Mouse (Mus musculus) myocyte (in vitro differentiated cells): ENCODE data around the gene Nt5c.

ENCODE experiments used
- CEBPB ChIP-seq: IDR thresholded peaks from 2 replicates; pipeline ENCODE4 v1.6.1; 2011; ENCODE audit warnings: mild to moderate bottlenecking, moderate library complexity; ENCODE audit not compliant: poor library complexity, insufficient read depth, severe bottlenecking
- E2F4 ChIP-seq: IDR thresholded peaks from one replicate; pipeline ENCODE4 v1.6.1; 2011; ENCODE audit warnings: mild to moderate bottlenecking, control low read depth, moderate library complexity; ENCODE audit not compliant: insufficient read depth
- MAX ChIP-seq: IDR thresholded peaks from one replicate; pipeline ENCODE4 v1.6.1; 2011; ENCODE audit warnings: low read depth, mild to moderate bottlenecking, control low read depth
- MYOD1 ChIP-seq, 3 experiments: IDR thresholded peaks; one replicate each; pipeline ENCODE4 v1.6.1; 2011; ENCODE audit warnings: control low read depth in 2 of 3, low read depth in 2 of 3, mild to moderate bottlenecking in 2 of 3, moderate library complexity in 1 of 3; ENCODE audit not compliant: insufficient read length in 2 of 3, control insufficient read depth in 1 of 3
- MYOG ChIP-seq, 3 experiments: IDR thresholded peaks; one replicate each; pipeline ENCODE4 v1.6.1; 2011; ENCODE audit warnings: control low read depth in 2 of 3, low read depth in 2 of 3, mild to moderate bottlenecking in 2 of 3; ENCODE audit not compliant: insufficient read length in 2 of 3, control insufficient read depth in 1 of 3, insufficient read depth in 1 of 3
- POLR2A ChIP-seq: IDR thresholded peaks from one replicate; pipeline ENCODE4 v1.6.1; 2011; ENCODE audit warnings: low read depth, mild to moderate bottlenecking, control low read depth, moderate library complexity; ENCODE audit not compliant: insufficient read length
- POLR2AphosphoS2 ChIP-seq: IDR thresholded peaks from one replicate; pipeline ENCODE4 v1.6.1; 2011; ENCODE audit warnings: low read depth, control low read depth; ENCODE audit not compliant: insufficient read length
- TCF3 ChIP-seq: IDR thresholded peaks from one replicate; pipeline ENCODE4 v1.6.1; 2011; ENCODE audit warnings: low read depth, control low read depth; ENCODE audit not compliant: insufficient read length
- USF1 ChIP-seq: IDR thresholded peaks from one replicate; pipeline ENCODE4 v1.6.1; 2011; ENCODE audit warnings: low read depth, mild to moderate bottlenecking, control low read depth, moderate library complexity

DNA sequence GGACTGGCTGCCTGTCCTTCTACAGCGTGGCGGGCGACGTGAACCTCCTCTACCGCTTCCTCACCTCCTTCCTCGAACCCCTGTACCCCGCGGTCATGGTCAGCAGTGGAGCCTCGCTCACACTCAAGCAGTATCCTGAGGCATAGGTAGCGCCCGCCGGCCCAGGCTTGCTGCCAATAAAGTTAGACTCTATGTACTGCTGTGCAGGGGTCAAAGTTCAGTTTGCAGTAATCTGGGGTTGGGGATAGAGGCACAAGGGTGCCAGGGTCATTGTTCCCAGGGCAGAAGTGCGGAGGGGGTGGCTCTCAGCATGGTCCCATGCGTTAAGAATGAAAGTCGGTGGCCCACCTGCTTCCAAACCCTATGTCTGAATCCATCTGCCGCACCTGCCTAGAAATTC is 43.6 kb downstream of the Nt5c start:
- TF ChIP-seq MAX (no peak), E2F4 (no peak), POLR2A (no peak), MYOD1 (IDR thresholded peaks at IDR 0.05; ENCODE audit: control insufficient read depth in 1 of 3, insufficient read length in 2 of 3, low read depth in 2 of 3) (no peak), POLR2AphosphoS2 (no peak), MYOG (IDR thresholded peaks at IDR 0.05; ENCODE audit: control insufficient read depth in 1 of 3, insufficient read depth in 1 of 3, insufficient read length in 2 of 3, low read depth in 2 of 3) (no peak), USF1 (no peak), TCF3 (no peak), CEBPB (no peak)
